Mouse (Mus musculus): ENCODE data around the gene Speg. TPM values are rescaled to one million over a fixed set of nuclear protein-coding genes. Genes with fewer than 3 reads are reported as not detected.

Speg gene
- polyA plus RNA-seq (2012; rRNA removed): 97.8 and 125 TPM in 2 replicates

DNA sequence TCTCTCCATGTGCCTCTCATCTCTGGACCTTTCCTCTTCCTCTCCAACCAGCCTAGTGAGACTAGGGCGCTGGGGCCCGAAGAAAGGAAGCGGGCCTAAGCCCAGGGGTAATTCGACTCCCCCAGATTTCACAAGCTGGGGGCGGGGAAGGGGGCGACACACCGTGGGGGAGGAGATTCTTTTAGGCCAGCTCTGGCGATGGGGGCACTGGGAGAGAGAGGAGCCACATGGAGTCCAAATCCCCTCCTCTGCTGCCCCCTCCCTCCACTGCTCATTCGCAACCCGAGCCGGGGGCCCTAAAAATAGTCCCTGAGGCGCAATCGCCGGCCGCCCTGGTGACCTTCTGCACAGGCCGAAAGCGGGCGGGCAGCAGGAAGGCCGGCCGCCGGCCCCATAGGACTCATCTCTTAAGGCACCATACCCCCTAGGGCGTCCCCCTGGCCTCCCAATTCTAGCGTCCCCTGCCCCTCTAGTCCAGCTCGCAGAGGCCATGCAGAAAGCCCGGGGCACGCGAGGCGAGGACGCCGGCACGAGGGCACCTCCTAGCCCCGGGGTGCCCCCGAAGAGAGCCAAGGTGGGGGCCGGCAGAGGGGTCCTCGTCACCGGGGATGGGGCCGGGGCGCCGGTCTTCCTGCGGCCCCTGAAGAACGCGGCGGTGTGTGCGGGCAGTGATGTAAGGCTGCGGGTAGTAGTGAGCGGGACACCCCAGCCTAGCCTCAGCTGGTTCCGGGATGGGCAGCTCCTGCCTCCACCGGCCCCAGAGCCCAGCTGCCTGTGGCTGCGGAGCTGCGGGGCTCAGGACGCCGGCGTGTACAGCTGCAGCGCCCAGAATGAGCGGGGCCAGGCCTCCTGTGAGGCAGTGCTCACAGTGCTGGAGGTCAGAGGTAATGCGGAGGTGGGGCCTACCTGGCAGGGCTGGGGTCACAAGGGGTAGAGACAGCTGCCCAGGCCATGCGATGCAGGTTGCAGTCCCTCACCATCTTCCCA, at the start of gene Speg:
Gene Speg, plus strand, starts transcription at position 348 of the 987 bp plus-strand sequence.

GRCm38 (mm10) chr1:75360112-75361031, 14.7 kb upstream of the Speg start, which contains the start of gene Des:
TSS of gene Des (plus strand) at chr1:75360329.

DNA sequence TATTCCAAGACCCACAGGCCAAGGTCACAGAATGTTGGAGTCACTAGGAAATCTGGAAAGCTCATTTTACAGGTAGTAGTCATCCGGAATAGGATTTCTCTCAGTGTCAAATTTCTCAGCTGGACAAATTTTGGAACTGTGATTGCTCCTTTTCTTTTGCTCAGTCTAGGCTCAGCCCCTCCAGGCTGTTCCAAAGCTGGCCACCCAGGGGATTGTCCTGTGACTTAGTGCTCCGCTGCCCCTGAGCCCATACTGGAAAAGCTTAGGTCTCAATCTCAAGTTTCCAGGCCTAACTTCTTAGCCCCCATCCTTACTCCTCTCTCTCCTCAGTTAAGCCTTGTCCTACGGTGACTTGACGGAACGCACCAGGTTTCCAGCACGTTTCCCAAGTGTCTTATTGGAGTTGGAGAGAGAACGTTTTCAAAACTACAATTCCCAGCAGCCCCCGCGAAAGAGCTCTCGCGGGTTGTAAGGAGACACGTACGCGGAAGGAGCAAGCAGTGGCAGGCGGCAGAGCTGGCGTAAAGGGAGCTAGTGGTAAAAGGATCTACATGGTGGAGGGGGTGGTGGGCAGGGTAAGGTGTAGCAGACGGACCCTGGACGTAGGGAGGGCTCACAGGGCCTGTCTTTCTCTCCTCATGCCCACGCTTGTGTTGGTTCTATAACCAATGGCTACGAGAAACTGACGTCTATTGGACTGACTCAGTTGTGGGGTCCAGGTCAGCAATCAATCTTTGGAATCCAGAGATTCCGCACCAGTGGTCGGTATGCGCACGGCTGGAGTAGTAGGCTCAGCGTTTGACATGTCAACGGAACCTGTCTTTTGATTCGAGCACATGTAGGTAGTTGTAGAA, 60.6 kb downstream of the Speg start, which contains the start of gene Gmppa:
Gene Gmppa, plus strand, starts transcription at position 456 of the 854 bp plus-strand sequence.

GRCm38 (mm10) chr1:75450314-75451005, 75.4 kb downstream of the Speg start, which contains the start of gene Asic4:
TSS of gene Asic4 (plus strand) at chr1:75450436.

DNA sequence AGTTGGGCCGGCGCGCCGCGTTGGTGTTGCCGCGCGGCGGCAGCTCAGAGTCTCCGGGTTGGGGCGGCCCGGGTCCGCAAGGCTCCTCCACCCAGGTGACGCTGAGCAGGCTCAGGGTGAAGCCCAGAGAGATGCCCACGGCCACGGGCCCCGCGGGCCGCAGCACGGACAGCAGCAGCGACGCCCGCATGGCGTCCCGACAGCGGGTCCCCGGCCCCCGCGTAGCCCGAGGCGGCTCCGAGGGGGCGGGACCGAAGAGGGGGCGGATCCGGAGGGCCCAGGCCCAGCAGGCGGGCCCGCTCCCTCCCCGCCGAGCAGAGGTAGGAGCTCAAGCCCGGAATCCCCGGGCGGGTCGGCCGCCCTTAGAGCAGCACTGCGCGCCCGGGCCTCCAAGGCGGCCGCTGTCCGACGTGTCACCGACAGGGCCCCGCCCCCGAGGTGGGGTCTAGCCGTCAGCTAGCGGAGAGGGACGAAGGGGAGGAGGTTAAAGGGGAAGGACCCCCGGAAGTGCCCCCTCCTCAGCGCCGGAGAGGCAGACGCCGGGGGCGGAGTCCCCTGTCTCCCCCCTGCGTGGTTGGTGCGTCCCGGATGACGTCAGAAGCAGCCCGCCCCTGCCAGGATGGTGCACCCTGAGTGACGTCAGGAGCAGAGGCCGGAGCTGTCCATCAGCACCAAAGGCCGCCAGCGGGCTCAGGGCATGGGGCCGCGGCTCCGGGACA, 104.0 kb downstream of the Speg start, which contains the start of the genes Chpf and Tmem198:
Gene Chpf, minus strand, starts transcription at position 392 of the 719 bp plus-strand sequence.
Gene Tmem198, plus strand, starts transcription at position 617 of the 719 bp plus-strand sequence.

Other genes with a start within 250 kb of the Speg start
- 3.9 and 5.1 TPM in 2 replicates for gene Slc23a3, start 241.4 kb upstream of the Speg start, polyA plus RNA-seq (2012; rRNA removed)
- gene Cnppd1, start 232.6 kb upstream of the Speg start, polyA plus RNA-seq (2012; rRNA removed): 64.3 and 75.8 TPM in 2 replicates
- gene Retreg2, start 232.5 kb upstream of the Speg start, polyA plus RNA-seq (2012; rRNA removed): 186 and 202 TPM in 2 replicates
- gene Zfand2b, start 206.7 kb upstream of the Speg start, polyA plus RNA-seq (2012; rRNA removed): 66.6 and 67.1 TPM in 2 replicates
- 30.3 and 33.2 TPM in 2 replicates for gene Abcb6, start 194.9 kb upstream of the Speg start, polyA plus RNA-seq (2012; rRNA removed)
- gene Ankzf1, start 183.1 kb upstream of the Speg start, polyA plus RNA-seq (2012; rRNA removed): 19.0 and 20.5 TPM in 2 replicates
- 71.9 and 76.6 TPM in 2 replicates for gene Atg9a, start 183.1 kb upstream of the Speg start, polyA plus RNA-seq (2012; rRNA removed)
- gene Glb1l, start 164.5 kb upstream of the Speg start, polyA plus RNA-seq (2012; rRNA removed): 14.4 and 16.6 TPM in 2 replicates
- gene Stk16, start 164.5 kb upstream of the Speg start, polyA plus RNA-seq (2012; rRNA removed): 151 and 159 TPM in 2 replicates
- gene Tuba4a, start 155.4 kb upstream of the Speg start, polyA plus RNA-seq (2012; rRNA removed): 13.2 and 18.2 TPM in 2 replicates
- gene A630095N17Rik, start 143.2 kb upstream of the Speg start, polyA plus RNA-seq (2012; rRNA removed): not detected in 2 replicates
- 65.5 and 66.2 TPM in 2 replicates for gene Dnajb2, start 138.9 kb upstream of the Speg start, polyA plus RNA-seq (2012; rRNA removed)
- gene Ptprn, start 110.8 kb upstream of the Speg start, polyA plus RNA-seq (2012; rRNA removed): 4.9 and 5.2 TPM in 2 replicates
- not detected in 2 replicates for gene Resp18, start 96.9 kb upstream of the Speg start, polyA plus RNA-seq (2012; rRNA removed)
- 237 and 252 TPM in 2 replicates for gene Dnpep, start 57.3 kb upstream of the Speg start, polyA plus RNA-seq (2012; rRNA removed)
- gene Des, start 15.0 kb upstream of the Speg start, polyA plus RNA-seq (2012; rRNA removed): 181 and 202 TPM in 2 replicates
- 156 and 167 TPM in 2 replicates for gene Gmppa, start 60.6 kb downstream of the Speg start, polyA plus RNA-seq (2012; rRNA removed)
- gene Asic4, start 75.1 kb downstream of the Speg start, polyA plus RNA-seq (2012; rRNA removed): 2.7 and 3.4 TPM in 2 replicates
- gene Chpf, start 104.0 kb downstream of the Speg start, polyA plus RNA-seq (2012; rRNA removed): 297 and 402 TPM in 2 replicates
- 8.4 and 10.4 TPM in 2 replicates for gene Tmem198, start 104.2 kb downstream of the Speg start, polyA plus RNA-seq (2012; rRNA removed)
- 725 and 800 TPM in 2 replicates for gene Obsl1, start 131.2 kb downstream of the Speg start, polyA plus RNA-seq (2012; rRNA removed)
- gene Inha, start 131.8 kb downstream of the Speg start, polyA plus RNA-seq (2012; rRNA removed): 6,588 and 7,990 TPM in 2 replicates
- 79.7 and 93.7 TPM in 2 replicates for gene Stk11ip, start 146.2 kb downstream of the Speg start, polyA plus RNA-seq (2012; rRNA removed)
- 111 and 121 TPM in 2 replicates for gene Slc4a3, start 171.0 kb downstream of the Speg start, polyA plus RNA-seq (2012; rRNA removed)